Mouse (Mus musculus) heart, embryonic 15.5 days (tissue): ENCODE measurements at regions not wholly inside any gene's neighbourhood (a gene's known extent, or its start where the extent isn't known, plus 50 kb on each side); places are given as distances from the start of the nearest gene placed in this dataset.

ENCODE experiments used
- ATAC-seq: fragments of 200-750 bp; cut with Nextera tagmentation; replicated peaks from 2 replicates; pipeline ENCODE4 v1.8.0; 2017; ENCODE audit warnings: low read depth, moderate TSS enrichment; ENCODE audit not compliant: insufficient number of reproducible peaks, insufficient read depth, low FRiP score
- H3K27ac ChIP-seq: fragments of 300-500 bp; sonication (generic); 2 replicates; pipeline ENCODE4 v1.5.1; 2015; ENCODE audit warnings: mild to moderate bottlenecking, inconsistent platforms
- H3K27me3 ChIP-seq: fragments of 300-500 bp; sonication (generic); 2 replicates; pipeline ENCODE4 v1.6.1; 2015; ENCODE audit warnings: inconsistent platforms
- H3K36me3 ChIP-seq: fragments of 300-500 bp; sonication (generic); 2 replicates; pipeline ENCODE4 v1.6.1; 2015; ENCODE audit warnings: mild to moderate bottlenecking, inconsistent platforms
- H3K4me1 ChIP-seq: fragments of 300-500 bp; sonication (generic); replicated peaks from 2 replicates; pipeline ENCODE4 v1.6.1; 2015; ENCODE audit warnings: inconsistent platforms
- H3K4me2 ChIP-seq: fragments of 300-500 bp; sonication (generic); 2 replicates; pipeline ENCODE4 v1.6.1; 2015; ENCODE audit warnings: inconsistent platforms, mild to moderate bottlenecking, moderate library complexity
- H3K4me3 ChIP-seq: fragments of 300-500 bp; sonication (generic); 2 replicates; pipeline ENCODE4 v1.5.1; 2015; ENCODE audit warnings: mild to moderate bottlenecking, inconsistent platforms
- H3K9ac ChIP-seq: fragments of 300-500 bp; sonication (generic); 2 replicates; pipeline ENCODE4 v1.6.1; 2015; ENCODE audit warnings: mild to moderate bottlenecking, inconsistent platforms
- H3K9me3 ChIP-seq: fragments of 300-500 bp; sonication (generic); replicated peaks from 2 replicates; pipeline ENCODE4 v1.6.1; 2016; ENCODE audit warnings: inconsistent platforms
- WGBS: fragments of 180-500 bp; shearing (Covaris S2); methylation state at CpG from one replicate; pipeline ENCODE4 v1.1.7; 2015; ENCODE audit warnings: mixed read lengths; 5-methylcytosine and 5-hydroxymethylcytosine counted together

GRCm38 (mm10) chr9:120796111-120796880 lies 132.7 kb upstream of the Ctnnb1 start:
- no peak overlapping the region for H3K27ac ChIP-seq
- ATAC-seq: no peak; the same call in 1 of the 2 replicates
- WGBS: 66% methylated on average over 10 of the region's 10 CpGs

GRCm38 (mm10) chr9:120797996-120798663 lies 130.9 kb upstream of the Ctnnb1 start:
- ATAC-seq: no peak
- H3K27ac ChIP-seq: no peak overlapping the region
- H3K9me3 ChIP-seq: no peaks in the 10 kb centered on the region
- no peak overlapping the region for H3K4me2 ChIP-seq
- H3K36me3 ChIP-seq: no peaks in the 10 kb centered on the region
- H3K9ac ChIP-seq: no peak overlapping the region
- H3K4me3 ChIP-seq: no peak overlapping the region
- peaks cover 5% of the 10 kb centered on the region; the same call in 1 of the 2 replicates for H3K4me1 ChIP-seq
- 0 out of 2 replicates have a peak, but pooled peaks cover 3% of the 10 kb centered on the region for H3K27me3 ChIP-seq
- 54% methylated on average over 10 of the region's 10 CpGs for WGBS

More at GRCm38 (mm10) chr9:120796111-120796880, 132.7 kb upstream of the Ctnnb1 start:
- Histone ChIP-seq H3K4me3 (no peak overlapping the region), H3K4me2 (no peak overlapping the region), H3K9ac (no peak overlapping the region), H3K36me3 (no peaks in the 10 kb centered on the region; the same call in 1 of the 2 replicates), H3K27me3 (0 out of 2 replicates have a peak, but pooled peaks cover 3% of the 10 kb centered on the region), H3K9me3 (peaks cover 4% of the 10 kb centered on the region; the same call in 1 of the 2 replicates), H3K4me1 (peaks cover 5% of the 10 kb centered on the region; the same call in 1 of the 2 replicates)

DNA sequence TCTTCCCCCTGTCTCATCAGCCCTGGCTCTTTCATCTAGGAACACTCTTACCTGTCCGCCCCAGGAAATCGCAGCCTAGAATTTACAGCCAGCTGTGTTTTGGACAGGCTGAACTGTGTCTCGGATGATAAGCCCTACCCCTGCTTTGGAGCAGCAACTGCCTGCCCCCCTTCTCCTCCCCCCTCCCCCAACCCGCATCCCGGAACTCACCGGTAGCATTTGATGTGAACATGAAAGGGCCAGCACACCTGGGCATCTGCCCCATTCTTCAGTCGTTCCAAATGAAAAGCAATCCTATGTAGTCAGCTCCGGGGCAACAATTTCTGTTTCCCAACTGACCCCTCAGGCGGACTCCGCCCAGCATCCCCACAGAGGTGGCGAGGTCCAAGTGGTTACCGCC lies 130.1 kb upstream of the Ctnnb1 start:
- H3K36me3 ChIP-seq: no peaks in the 10 kb centered on the region
- H3K27ac ChIP-seq: no peak overlapping the region
- H3K27me3 ChIP-seq: 0 out of 2 replicates have a peak, but pooled peaks cover 3% of the 10 kb centered on the region
- H3K9me3 ChIP-seq: no peaks in the 10 kb centered on the region
- peaks cover 5% of the 10 kb centered on the region; the same call in 1 of the 2 replicates for H3K4me1 ChIP-seq
- no peak for ATAC-seq
- WGBS: 34% methylated on average over 12 of the region's 12 CpGs
- no peak overlapping the region for H3K4me2 ChIP-seq
- H3K9ac ChIP-seq: no peak overlapping the region
- no peak overlapping the region for H3K4me3 ChIP-seq

GRCm38 (mm10) chr9:120802646-120803045 lies 126.4 kb upstream of the Ctnnb1 start:
- Histone ChIP-seq H3K27me3 (0 out of 2 replicates have a peak, but pooled peaks cover 3% of the 10 kb centered on the region), H3K4me2 (no peak overlapping the region), H3K9ac (no peak overlapping the region), H3K36me3 (no peaks in the 10 kb centered on the region), H3K4me3 (no peak overlapping the region), H3K4me1 (no peaks in the 10 kb centered on the region; the same call in 1 of the 2 replicates), H3K27ac (no peak overlapping the region), H3K9me3 (no peaks in the 10 kb centered on the region)
- ATAC-seq: no peak
- 88% methylated on average over 4 of the region's 4 CpGs for WGBS

DNA sequence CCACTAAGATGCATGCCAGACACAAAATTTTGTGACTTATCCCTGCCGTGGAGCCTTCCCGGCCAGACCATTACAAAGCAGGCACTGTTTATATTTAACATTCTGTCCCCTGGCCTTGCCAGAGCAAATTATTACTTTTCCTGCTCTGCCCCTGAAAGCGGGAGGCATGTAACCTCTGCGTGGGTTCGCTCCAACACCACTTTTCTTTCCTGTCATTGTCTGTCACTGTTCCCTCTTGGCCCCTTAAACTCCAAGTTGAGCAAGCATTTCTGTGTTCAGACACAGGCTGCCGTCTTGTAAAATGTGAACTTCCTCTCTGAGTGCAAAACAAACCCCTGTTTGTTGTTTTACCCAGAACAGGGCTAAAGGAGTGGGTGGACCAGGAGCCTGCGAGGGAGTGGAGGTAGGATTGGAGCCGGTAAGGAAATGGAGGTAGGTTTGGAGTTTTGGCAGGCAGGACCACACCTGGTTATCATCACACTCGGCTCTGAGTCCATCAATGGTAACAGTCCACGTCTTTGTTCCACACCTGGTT lies 124.2 kb upstream of the Ctnnb1 start:
- peak; percentile 50; the same call in 1 of the 2 replicates for ATAC-seq
- H3K36me3 ChIP-seq: no peaks in the 10 kb centered on the region
- H3K4me1 ChIP-seq: no peaks in the 10 kb centered on the region; the same call in 1 of the 2 replicates
- 33% methylated on average over 10 of the region's 10 CpGs for WGBS
- H3K4me3 ChIP-seq: no peak overlapping the region
- no peak overlapping the region for H3K4me2 ChIP-seq
- H3K27me3 ChIP-seq: no peaks in the 10 kb centered on the region
- H3K9me3 ChIP-seq: no peaks in the 10 kb centered on the region
- peak overlapping the region; percentile 58 for H3K27ac ChIP-seq
- no peak overlapping the region for H3K9ac ChIP-seq

- Histone ChIP-seq H3K9ac (no peak overlapping the region), H3K36me3 (no peaks in the 10 kb centered on the region)
- WGBS: 55% methylated on average over 4 of the region's 4 CpGs
Measured at GRCm38 (mm10) chr9:120808741-120809425, 120.1 kb upstream of the Ctnnb1 start.

DNA sequence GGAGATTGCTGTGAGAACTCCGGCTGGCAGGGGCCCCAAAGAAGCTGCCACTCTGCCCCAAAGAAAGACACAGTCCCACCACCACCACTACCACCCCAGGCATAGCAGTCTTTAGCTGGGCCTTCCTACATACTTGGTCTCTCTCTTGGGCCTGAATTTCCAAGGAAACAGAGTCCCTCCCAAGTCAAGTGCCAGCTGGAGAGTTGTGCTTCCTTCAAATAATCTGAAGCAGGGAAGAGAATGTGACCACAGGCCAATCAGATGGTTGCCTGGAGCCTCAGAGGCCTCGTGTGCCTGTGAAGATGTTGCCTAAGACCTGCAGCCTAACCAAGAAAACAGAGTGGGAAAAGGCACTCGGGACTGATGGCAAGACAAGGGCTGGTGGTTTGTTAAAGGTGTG lies 117.5 kb upstream of the Ctnnb1 start:
- Histone ChIP-seq H3K27me3 (no peaks in the 10 kb centered on the region), H3K9me3 (no peaks in the 10 kb centered on the region), H3K9ac (no peak overlapping the region), H3K4me1 (no peaks in the 10 kb centered on the region), H3K36me3 (no peaks in the 10 kb centered on the region), H3K4me2 (no peak overlapping the region), H3K27ac (no peak overlapping the region), H3K4me3 (no peak overlapping the region)
- no peak for ATAC-seq
- WGBS: 63% methylated on average over 3 of the region's 3 CpGs

More at GRCm38 (mm10) chr9:120808741-120809425, 120.1 kb upstream of the Ctnnb1 start:
- no peak for ATAC-seq
- Histone ChIP-seq H3K9me3 (no peaks in the 10 kb centered on the region), H3K4me2 (no peak overlapping the region), H3K27ac (no peak overlapping the region), H3K4me1 (no peaks in the 10 kb centered on the region; the same call in 1 of the 2 replicates), H3K27me3 (no peaks in the 10 kb centered on the region), H3K4me3 (no peak overlapping the region)

DNA sequence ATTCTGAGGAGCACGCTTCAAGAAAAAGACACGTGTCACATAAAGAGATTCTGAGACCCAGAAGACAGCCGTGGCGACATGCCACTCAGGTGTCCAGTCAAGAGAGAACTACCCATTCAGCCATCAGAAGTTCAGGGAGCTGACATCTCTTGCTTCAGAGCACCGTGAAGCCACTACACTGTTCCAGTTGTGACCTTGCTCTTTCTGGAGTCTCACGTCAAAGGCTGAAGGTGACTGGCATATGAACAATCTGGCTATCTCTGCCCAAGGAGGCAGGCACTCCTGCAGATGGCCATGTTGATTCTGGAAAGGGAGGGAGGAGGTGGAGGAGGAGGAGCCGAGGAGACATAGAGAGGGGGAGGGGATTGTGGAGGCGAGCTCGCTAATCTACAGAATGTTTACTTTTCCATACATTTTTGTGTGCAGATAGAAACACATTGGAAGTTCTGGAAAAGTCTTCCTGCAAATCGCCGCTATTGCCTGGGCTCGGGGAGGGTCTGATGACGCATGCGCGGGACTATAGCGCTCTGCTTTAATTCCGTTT lies 116.3 kb upstream of the Ctnnb1 start:
- no peak overlapping the region for H3K9ac ChIP-seq
- no peaks in the 10 kb centered on the region for H3K9me3 ChIP-seq
- no peaks in the 10 kb centered on the region for H3K27me3 ChIP-seq
- WGBS: 49% methylated on average over 17 of the region's 17 CpGs
- H3K4me3 ChIP-seq: no peak overlapping the region
- H3K27ac ChIP-seq: no peak overlapping the region
- no peaks in the 10 kb centered on the region for H3K36me3 ChIP-seq
- peak overlapping the region; percentile 29 for H3K4me2 ChIP-seq
- H3K4me1 ChIP-seq: no peaks in the 10 kb centered on the region
- no peak for ATAC-seq

DNA sequence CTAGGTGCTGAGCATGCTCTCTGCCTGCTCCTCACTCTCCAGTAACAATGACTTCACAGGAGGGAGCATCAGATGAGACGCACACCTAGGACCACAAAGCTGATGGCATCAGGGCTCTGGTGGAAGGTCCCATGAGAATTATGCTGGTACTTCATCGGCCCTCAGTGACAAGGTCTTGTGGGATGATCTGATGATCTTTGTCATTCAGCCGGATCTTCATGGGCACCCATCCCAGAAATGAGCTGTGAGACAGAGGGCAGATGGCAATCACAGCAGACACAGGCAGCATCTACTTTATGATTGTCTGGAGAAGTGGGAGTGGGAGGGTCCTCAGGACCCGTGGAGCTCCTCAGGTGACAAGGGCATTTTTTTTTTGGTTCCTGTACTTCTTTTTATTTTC lies 114.7 kb upstream of the Ctnnb1 start:
- Histone ChIP-seq H3K27me3 (no peaks in the 10 kb centered on the region), H3K27ac (no peak overlapping the region), H3K9ac (no peak overlapping the region), H3K4me3 (no peak overlapping the region), H3K4me1 (no peaks in the 10 kb centered on the region), H3K4me2 (no peak overlapping the region), H3K36me3 (no peaks in the 10 kb centered on the region), H3K9me3 (no peaks in the 10 kb centered on the region)
- no peak for ATAC-seq
- WGBS: 70% methylated on average over 4 of the region's 4 CpGs

DNA sequence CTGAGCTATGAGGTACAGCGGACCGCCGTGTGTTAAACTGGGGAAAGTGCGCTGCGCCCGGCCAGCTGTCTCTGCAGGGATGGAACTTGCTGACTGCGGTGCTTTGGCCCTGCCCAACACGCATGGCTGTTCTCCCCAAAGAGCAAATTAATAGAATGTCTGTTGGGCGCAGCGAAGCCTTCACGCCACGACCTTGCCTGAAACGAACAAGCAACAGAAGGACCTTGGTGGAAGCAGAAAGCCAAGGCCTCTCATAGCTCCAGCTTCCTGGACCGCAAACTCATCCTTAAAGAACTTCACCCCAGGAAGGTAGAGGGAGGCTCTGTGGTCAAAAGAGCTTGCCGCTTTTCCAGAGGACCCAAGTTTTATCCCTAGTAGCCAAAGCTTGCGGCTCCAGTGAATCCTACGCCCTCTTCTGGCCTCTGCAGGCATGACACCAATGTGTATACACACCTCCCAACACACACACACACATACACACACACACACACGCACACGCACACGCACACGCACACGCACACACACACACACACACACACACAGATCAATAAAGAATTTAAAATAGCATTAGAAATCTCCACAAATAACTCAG lies 110.2 kb upstream of the Ctnnb1 start:
- Histone ChIP-seq H3K4me3 (no peak overlapping the region), H3K27ac (no peak overlapping the region), H3K27me3 (no peaks in the 10 kb centered on the region), H3K9ac (no peak overlapping the region), H3K4me2 (no peak overlapping the region), H3K4me1 (no peaks in the 10 kb centered on the region), H3K36me3 (no peaks in the 10 kb centered on the region), H3K9me3 (no peaks in the 10 kb centered on the region)
- ATAC-seq: no peak
- 88% methylated on average over 22 of the region's 22 CpGs for WGBS
